Mouse (Mus musculus) midbrain, embryonic 10.5 days (tissue): ENCODE data around the gene Aldh1l1. TPM values are rescaled to one million over a fixed set of nuclear protein-coding genes. Genes with fewer than 3 reads are reported as not detected.

Source experiments
- DNase-seq: peaks from one replicate; pipeline ENCODE4 v3.0.0-alpha.2; 2017; ENCODE audit warnings: low spot score
- H3K27ac ChIP-seq: fragments of 300-500 bp; sonication (generic); replicated peaks from 2 replicates; pipeline ENCODE4 v1.5.1; 2016; ENCODE audit warnings: mild to moderate bottlenecking
- H3K27me3 ChIP-seq: fragments of 300-500 bp; sonication (generic); 2 replicates; pipeline ENCODE4 v1.6.1; 2016; ENCODE audit warnings: low read depth, mild to moderate bottlenecking; ENCODE audit not compliant: poor library complexity, severe bottlenecking
- H3K36me3 ChIP-seq: fragments of 300-500 bp; sonication (generic); 2 replicates; pipeline ENCODE4 v1.6.1; 2016; ENCODE audit warnings: mild to moderate bottlenecking, moderate library complexity
- H3K4me1 ChIP-seq: fragments of 300-500 bp; sonication (generic); 2 replicates; pipeline ENCODE4 v1.6.1; 2016
- H3K4me3 ChIP-seq: fragments of 300-500 bp; sonication (generic); 2 replicates; pipeline ENCODE4 v1.5.1; 2016; ENCODE audit warnings: mild to moderate bottlenecking, moderate library complexity
- H3K9me3 ChIP-seq: fragments of 300-500 bp; sonication (generic); replicated peaks from 2 replicates; pipeline ENCODE4 v1.6.1; 2016; ENCODE audit warnings: mild to moderate bottlenecking
- WGBS: fragments of 180-500 bp; shearing (Covaris S2); methylation state at CpG from one replicate; pipeline ENCODE4 v1.1.7; 2016; 5-methylcytosine and 5-hydroxymethylcytosine counted together
- polyA plus RNA-seq: library from polyadenylated mRNA; unstranded; fragments of >200 nt; fragmentation: Nextera tagmentation; extraction: Ambion mirVana; gene quantifications from 2 replicates; pipeline ENCODE4 v1.2.1, GENCODE M21; 2016

Gene Aldh1l1
- polyA plus RNA-seq, 1 experiment from 2014 or later: 2.7 TPM

- no peak overlapping the region for H3K27ac ChIP-seq
- DNase-seq: no peak
- 0 out of 2 replicates have a peak, but pooled peaks cover 3% of the 10 kb centered on the region for H3K9me3 ChIP-seq
- H3K27me3 ChIP-seq: no peaks in the 10 kb centered on the region
- no peak overlapping the region for H3K4me3 ChIP-seq
- 72% methylated on average over 3 of the region's 4 CpGs for WGBS
- H3K4me1 ChIP-seq: peaks cover 14% of the 10 kb centered on the region
- no peaks in the 10 kb centered on the region for H3K36me3 ChIP-seq
These were observed 163.1 kb downstream of the Aldh1l1 start for GRCm38 (mm10) chr6:90649279-90649678.

Other genes starting within 250 kb of the Aldh1l1 start
- gene Vmn1r54, start 240.1 kb upstream of the Aldh1l1 start, polyA plus RNA-seq: not detected in 2 replicates
- not detected in 2 replicates for gene BC048671, start 185.2 kb upstream of the Aldh1l1 start, polyA plus RNA-seq
- 0.11 TPM in 1 of 2 replicates, not detected in the other for gene Chst13, start 161.2 kb upstream of the Aldh1l1 start, polyA plus RNA-seq
- gene Uroc1, start 153.1 kb upstream of the Aldh1l1 start, polyA plus RNA-seq: not detected in 2 replicates
- gene Zxdc, start 116.9 kb upstream of the Aldh1l1 start, polyA plus RNA-seq: 6.1 and 8.1 TPM in 2 replicates
- gene Cfap100, start 57.6 kb upstream of the Aldh1l1 start, polyA plus RNA-seq: 1.9 TPM in 2 replicates
- 4.2 and 4.9 TPM in 2 replicates for gene Klf15, start 23.9 kb upstream of the Aldh1l1 start, polyA plus RNA-seq
- gene Slc41a3, start 118.3 kb downstream of the Aldh1l1 start, polyA plus RNA-seq: 2.2 and 3.5 TPM in 2 replicates